Mouse (Mus musculus) urinary bladder, postnatal 25 days (tissue): ENCODE results near the gene Olfr399.

Experiments used
- DNase-seq: peaks from one replicate; pipeline ENCODE4 v3.0.0; 2022; ENCODE audit warnings: low spot score

Gene Olfr399

GRCm38 (mm10) chr11:74056451-74056850, at the start of gene Olfr399, which contains the start of gene Olfr139:
Gene Olfr399 (minus strand): TSS chr11:74056615.
Gene Olfr139 (minus strand): TSS chr11:74056551.
- DNase-seq: no peak

- no peak for DNase-seq
These were observed 48.7 kb upstream of the Olfr399 start for GRCm38 (mm10) chr11:74105066-74105465.

GRCm38 (mm10) chr11:74101507-74101906, 45.1 kb upstream of the Olfr399 start:
- no peak for DNase-seq

GRCm38 (mm10) chr11:74100724-74101123, 44.3 kb upstream of the Olfr399 start:
- DNase-seq: no peak

- DNase-seq: no peak
These were observed 13.2 kb upstream of the Olfr399 start, which contains the start of gene Zfp616 for GRCm38 (mm10) chr11:74069655-74070054. Gene Zfp616 (plus strand): TSS chr11:74069955.

- DNase-seq: no peak
These were observed 5.1 kb downstream of the Olfr399 start for GRCm38 (mm10) chr11:74051347-74051746.
